Mouse (Mus musculus) bone marrow, adult 2 months (tissue): ENCODE data around the gene Gtf2h5. TPM values are rescaled to one million over a fixed set of nuclear protein-coding genes. Genes with fewer than 3 reads are reported as not detected.

Source experiments
- H3K27ac ChIP-seq: fragments of 200-500 bp; 2 replicates; pipeline ENCODE4 v1.5.1; 2012; ENCODE audit warnings: low read depth, mild to moderate bottlenecking, control low read depth, inconsistent platforms, low read length; ENCODE audit not compliant: control insufficient read depth, poor library complexity, insufficient read depth
- H3K4me1 ChIP-seq: fragments of 200-500 bp; 2 replicates; pipeline ENCODE4 v1.6.1; 2011; ENCODE audit warnings: low read length; ENCODE audit not compliant: control insufficient read depth, insufficient read depth
- H3K4me3 ChIP-seq: fragments of 200-500 bp; replicated peaks from 2 replicates; pipeline ENCODE3; 2011; ENCODE audit warnings: mild to moderate bottlenecking, low read depth, low read length, control low read depth; ENCODE audit not compliant: control insufficient read depth
- CTCF ChIP-seq: fragments of 200-500 bp; IDR thresholded peaks from 2 replicates; pipeline ENCODE4 v1.5.1; 2011; ENCODE audit warnings: low read length, control low read depth; ENCODE audit not compliant: control insufficient read depth, insufficient read depth
- POLR2A ChIP-seq: fragments of 200-500 bp; IDR thresholded peaks from 2 replicates; pipeline ENCODE4 v1.6.1; 2011; ENCODE audit warnings: low read depth, mild to moderate bottlenecking, control low read depth, low read length, borderline replicate concordance; ENCODE audit not compliant: control insufficient read depth
- WGBS: fragments of 180-500 bp; shearing (Covaris S2); methylation state at CpG from one replicate; pipeline ENCODE4 v1.1.7; 2018; 5-methylcytosine and 5-hydroxymethylcytosine counted together
- polyA plus RNA-seq: library from polyadenylated mRNA; stranded (reverse); fragments of >200 nt; gene quantifications from 2 replicates; pipeline ENCODE4 v1.2.4, GENCODE M21; 2011; ENCODE audit warnings: low replicate concordance; ENCODE audit not compliant: missing spikeins, insufficient read depth, insufficient read length

Gtf2h5 gene
- polyA plus RNA-seq, 1 experiment, result 37.0 TPM

DNA sequence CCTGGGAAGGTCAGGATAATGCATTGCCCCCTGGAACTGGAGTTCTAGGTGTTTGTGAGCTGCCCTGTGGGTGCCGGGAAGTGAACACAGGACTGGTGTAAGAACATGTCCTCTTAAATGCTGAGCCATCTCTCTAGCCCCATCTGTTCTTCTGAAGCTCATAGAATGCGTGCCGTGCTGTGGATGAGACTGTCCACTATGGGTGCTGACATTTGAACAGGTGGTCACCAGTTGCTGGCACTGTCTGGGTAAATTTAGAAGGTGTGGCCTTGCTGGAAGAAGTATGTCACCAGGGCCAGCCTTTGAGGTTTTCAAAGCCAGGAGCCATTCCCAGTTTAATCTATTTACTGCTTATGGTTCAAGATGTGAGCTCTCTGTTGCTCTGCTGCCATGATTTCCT lies 22.7 kb downstream of the Gtf2h5 start:
- no peaks in the 10 kb centered on the region; the same call in 1 of the 2 replicates for H3K4me1 ChIP-seq
- WGBS, result 82% methylated on average over 3 of the region's 3 CpGs

DNA sequence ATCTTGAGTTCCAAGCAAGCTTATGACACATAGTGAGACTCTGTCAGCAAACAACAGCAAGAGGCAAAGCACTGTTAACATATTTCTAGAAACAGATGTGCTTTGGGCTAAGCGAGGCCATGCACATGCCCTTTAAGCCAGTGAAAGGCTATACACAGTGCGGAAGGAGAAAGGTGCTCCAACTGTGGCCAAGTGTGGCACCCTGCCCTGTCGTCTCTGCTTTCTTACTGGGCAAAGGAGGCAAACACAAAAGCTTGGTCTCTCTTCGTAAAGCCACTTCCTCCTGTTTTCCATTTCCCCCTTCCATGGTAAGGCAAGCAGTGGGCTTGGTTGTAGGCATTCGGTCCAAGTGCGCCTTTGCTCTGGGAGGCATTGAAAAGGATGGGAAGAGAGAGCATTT lies 24.0 kb downstream of the Gtf2h5 start:
- WGBS, result 54% methylated on average over 6 of the region's 6 CpGs
- no peak for TF ChIP-seq POLR2A
- TF ChIP-seq CTCF, result no peak
- no peak overlapping the region for H3K4me3 ChIP-seq
- no peak overlapping the region for H3K27ac ChIP-seq
- H3K4me1 ChIP-seq, result no peaks in the 10 kb centered on the region; the same call in 1 of the 2 replicates

More for the DNA sequence above, 22.7 kb downstream of the Gtf2h5 start:
- Histone ChIP-seq H3K27ac (no peak overlapping the region), H3K4me3 (no peak overlapping the region)
- TF ChIP-seq CTCF (no peak), POLR2A (no peak)

DNA sequence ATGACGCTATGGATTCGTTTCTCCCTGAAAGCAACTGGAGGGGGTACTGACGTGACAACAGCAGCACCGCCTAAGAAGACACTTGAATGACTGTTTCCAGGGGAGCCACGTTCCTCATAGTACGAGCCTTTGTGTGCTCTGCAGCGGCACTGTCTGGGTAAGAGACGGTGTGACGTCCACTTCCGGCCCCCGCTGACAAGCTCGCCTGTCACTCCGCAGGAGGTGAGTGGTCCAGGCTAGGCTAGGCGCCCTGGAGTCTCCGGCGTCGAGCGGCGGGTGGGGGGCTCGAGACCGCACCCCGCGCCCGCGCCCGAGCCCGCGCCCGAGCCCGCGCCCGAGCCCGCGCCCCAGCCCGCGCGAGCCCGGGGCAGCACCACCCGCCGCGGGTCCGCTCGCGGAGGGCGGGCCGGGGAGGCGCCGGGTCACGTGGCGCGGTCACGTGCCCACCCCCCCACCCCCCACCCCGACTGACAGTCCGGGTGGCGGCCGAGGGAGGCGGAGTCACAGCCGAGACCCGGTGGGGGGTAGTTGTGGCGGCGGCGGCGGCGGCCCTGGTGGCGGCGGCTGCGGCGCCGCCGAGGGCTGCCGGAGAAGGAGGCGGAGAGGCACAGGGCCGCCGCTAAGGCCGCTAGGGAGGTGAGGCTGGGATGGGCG lies 26.9 kb downstream of the Gtf2h5 start, which contains the start of gene Tulp4:
Gene Tulp4, plus strand, starts transcription at position 77 of the 654 bp plus-strand sequence.
- H3K4me3 ChIP-seq, result peak within 1 kb of the TSS; percentile 72
- TF ChIP-seq CTCF, result no peak; the same call in 1 of the 2 replicates
- peak; percentile 13; the same call in 1 of the 2 replicates for TF ChIP-seq POLR2A
- WGBS, result under 1% methylated on average over 69 of the region's 76 CpGs
- peak within 1 kb of the TSS; percentile 84; the same call in 1 of the 2 replicates for H3K27ac ChIP-seq
- H3K4me1 ChIP-seq, result no peaks in the 10 kb centered on the region; the same call in 1 of the 2 replicates

DNA sequence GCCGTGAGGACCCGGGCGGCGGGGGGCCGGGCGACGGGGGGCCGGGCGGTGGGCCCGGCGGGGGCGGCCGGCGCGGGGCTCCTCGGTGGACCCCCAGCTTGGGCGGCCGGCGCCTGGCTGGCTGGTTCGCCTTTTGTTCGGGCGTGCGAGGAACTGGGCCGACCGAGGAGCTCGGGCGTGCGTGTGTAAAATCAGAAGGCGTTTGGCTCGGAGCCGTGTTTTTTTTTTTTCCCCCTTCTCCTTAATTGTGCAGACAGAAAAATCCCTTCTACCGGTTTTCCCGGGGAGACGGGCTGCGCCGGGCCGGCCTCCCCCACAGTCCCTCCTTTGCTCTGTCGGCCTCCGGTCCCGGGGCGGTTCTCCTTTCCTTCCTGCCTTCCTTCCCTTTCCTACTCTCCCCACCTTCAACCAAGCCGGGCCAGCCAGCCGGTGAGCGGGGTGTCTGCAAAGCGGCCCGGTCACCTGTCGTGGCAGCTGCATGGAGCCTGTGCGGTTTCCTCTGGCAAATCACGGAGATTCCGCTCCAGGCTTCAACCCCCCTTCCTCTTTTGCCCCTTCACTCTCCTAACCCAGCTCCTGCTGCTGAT lies 27.5 kb downstream of the Gtf2h5 start:
- TF ChIP-seq CTCF (no peak), POLR2A (peak; percentile 3; the same call in 1 of the 2 replicates)
- Histone ChIP-seq H3K27ac (no peak overlapping the region), H3K4me3 (peak overlapping the region; percentile 19), H3K4me1 (no peaks in the 10 kb centered on the region; the same call in 1 of the 2 replicates)
- whole genome bisulfite sequencing, result under 1% methylated on average over 43 of the region's 50 CpGs

DNA sequence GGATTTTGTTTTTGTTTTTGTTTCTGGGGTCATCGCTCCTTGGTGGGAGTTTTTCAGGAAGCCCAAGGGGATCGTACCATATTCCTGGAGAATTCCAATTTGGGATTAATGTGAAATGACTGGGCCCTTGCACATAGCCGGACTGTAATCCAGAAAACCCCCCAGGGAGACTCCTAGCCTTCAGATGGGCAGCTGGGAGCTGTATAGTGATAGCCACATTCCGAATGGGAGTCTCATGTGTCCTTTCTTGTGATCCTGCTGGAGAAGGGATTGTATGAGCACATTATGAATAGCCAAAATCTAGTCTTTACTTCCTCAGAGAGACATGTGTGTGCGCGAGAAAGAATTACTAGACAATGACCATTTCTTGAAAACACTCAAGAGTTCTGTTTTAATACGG lies 28.6 kb downstream of the Gtf2h5 start:
- H3K4me3 ChIP-seq, result no peak overlapping the region
- 75% methylated on average over 7 of the region's 7 CpGs for WGBS
- no peak for TF ChIP-seq POLR2A
- TF ChIP-seq CTCF, result no peak
- no peaks in the 10 kb centered on the region; the same call in 1 of the 2 replicates for H3K4me1 ChIP-seq
- no peak overlapping the region for H3K27ac ChIP-seq

DNA sequence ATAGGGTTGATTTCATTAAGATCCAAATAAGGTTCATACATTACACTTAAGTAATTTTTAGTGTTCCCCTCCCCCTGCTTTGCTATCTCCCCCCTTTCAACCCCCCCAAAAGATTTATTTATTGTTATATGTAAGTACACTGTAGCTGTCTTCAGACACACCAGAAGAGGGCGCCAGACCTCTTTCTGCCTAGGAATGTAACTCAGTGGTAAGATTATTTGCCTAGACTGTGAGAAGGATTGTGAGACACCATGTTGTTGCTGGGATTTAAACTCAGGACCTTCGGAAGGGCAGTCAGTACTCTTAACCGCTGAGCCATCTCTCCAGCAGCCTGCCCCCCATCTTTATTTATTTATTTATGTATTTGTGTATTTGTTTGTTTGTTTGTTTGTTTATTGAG lies 31.4 kb downstream of the Gtf2h5 start:
- WGBS, result 69% methylated on average over 3 of the region's 3 CpGs
- no peaks in the 10 kb centered on the region; the same call in 1 of the 2 replicates for H3K4me1 ChIP-seq
- no peak overlapping the region for H3K4me3 ChIP-seq
- no peak overlapping the region for H3K27ac ChIP-seq
- TF ChIP-seq CTCF (no peak), POLR2A (no peak)

DNA sequence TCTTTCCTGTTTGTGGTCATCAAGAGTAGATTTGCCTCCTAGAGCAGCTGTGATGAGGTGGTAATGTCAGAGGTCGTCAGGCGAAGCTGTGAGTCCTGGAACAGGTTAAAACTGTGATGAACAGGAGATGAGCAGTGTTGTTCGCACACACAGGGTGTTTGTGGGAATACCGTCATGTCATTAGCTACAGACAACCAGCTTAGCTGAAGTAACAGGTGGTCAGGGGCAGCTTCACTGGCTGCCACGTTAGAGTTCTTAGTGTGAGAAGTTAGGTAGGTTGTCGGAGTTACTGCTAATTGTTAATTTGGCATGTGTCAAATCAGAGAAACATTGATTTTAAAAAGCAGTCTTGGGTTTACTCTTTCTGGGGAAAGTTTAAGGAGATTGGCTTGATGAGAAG lies 34.1 kb downstream of the Gtf2h5 start:
- TF ChIP-seq POLR2A, result no peak
- TF ChIP-seq CTCF, result no peak
- WGBS, result 75% methylated on average over 6 of the region's 6 CpGs
- Histone ChIP-seq H3K4me1 (no peaks in the 10 kb centered on the region), H3K27ac (no peak overlapping the region), H3K4me3 (no peak overlapping the region)

DNA sequence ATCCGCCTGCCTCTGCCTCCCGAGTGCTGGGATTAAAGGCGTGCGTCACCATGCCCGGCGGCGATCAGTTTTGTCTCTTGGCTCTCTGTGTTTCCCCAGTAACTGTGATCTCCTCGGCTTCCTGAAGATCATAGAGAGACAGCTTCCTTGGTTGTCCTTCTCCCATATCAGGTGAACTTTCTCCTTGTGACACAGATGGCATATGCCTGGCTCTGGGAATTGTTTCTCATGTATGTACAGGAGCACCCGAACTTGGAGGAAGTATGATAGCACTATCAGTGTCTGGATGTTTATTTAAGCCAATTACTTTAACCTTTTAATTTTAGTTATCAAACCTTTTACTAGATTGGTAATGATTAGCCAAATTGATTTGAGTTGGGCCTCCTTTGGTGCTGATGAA lies 35.5 kb downstream of the Gtf2h5 start:
- TF ChIP-seq CTCF (no peak), POLR2A (no peak)
- WGBS, result 83% methylated on average over 9 of the region's 9 CpGs
- no peaks in the 10 kb centered on the region for H3K4me1 ChIP-seq
- no peak overlapping the region for H3K27ac ChIP-seq
- no peak overlapping the region for H3K4me3 ChIP-seq
